Mouse (Mus musculus): ENCODE results near the gene Prcd. TPM values are rescaled to one million over a fixed set of nuclear protein-coding genes. Genes with fewer than 3 reads are reported as not detected.

The Prcd gene
- polyA plus RNA-seq, 1 experiment, result 14.2 TPM

DNA sequence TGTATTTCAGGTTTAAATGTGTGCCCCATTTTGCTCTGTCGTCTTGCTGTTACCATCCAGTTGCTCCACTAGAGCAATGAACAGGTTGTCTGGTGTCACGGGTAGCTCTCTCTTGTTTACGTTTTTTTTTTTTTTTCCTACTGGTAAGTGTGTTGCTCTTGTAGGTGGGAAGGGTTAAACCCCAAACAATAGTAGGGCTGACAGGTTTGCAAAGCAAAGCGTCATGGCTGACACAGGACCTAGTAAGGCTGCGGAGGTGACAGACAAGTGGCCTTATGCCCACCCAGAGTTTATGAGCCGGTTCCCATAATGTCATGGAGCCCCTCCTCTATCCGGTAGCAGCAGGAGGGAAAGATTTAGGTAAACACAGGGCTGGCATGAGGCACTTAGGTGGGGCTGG is 53.0 kb downstream of the Prcd start:
- no peak for TF ChIP-seq POLR2A (IDR thresholded peaks at IDR 0.05; ENCODE audit: borderline replicate concordance, insufficient read depth, low read length)
- TF ChIP-seq CTCF (IDR thresholded peaks at IDR 0.05; ENCODE audit: borderline replicate concordance, insufficient read depth, low read depth, low read length), result no peak
- WGBS, result 67% methylated on average over 7 of the region's 7 CpGs
- no peaks in the 10 kb centered on the region for H3K27me3 ChIP-seq (ENCODE audit: control insufficient read depth, insufficient read depth, low read length)
- no peak overlapping the region for H3K4me3 ChIP-seq (replicated peaks; ENCODE audit: insufficient read depth, low read depth, low read length)
- no peaks in the 10 kb centered on the region for H3K4me1 ChIP-seq (ENCODE audit: control insufficient read depth, insufficient read depth, low read length)
- no peak overlapping the region for H3K27ac ChIP-seq (ENCODE audit: insufficient read depth, low read length)
- DNase-seq, result no peak

DNA sequence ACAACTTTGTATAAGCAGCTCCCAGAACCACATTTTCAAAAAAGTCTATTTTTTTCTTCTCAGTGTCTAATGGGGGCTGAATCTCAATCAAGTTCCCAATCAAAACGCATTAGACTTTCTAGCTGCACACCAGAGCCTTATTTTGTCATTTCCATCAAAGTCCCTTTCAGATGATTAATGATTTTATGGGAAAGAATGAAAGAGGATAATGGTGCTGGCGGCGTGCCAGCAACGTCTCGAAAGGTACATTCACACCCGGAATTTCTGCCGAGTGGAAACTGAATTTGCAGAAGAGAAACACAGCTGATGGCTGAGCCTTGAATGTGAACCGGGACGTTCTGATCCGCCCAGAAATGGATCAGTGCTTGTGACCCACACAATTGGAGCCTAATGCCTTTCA is 56.8 kb downstream of the Prcd start:
- Histone ChIP-seq H3K27me3 (ENCODE audit: control insufficient read depth, insufficient read depth, low read length) (no peaks in the 10 kb centered on the region), H3K4me1 (ENCODE audit: control insufficient read depth, insufficient read depth, low read length) (no peaks in the 10 kb centered on the region), H3K4me3 (replicated peaks; ENCODE audit: insufficient read depth, low read depth, low read length) (no peak overlapping the region), H3K27ac (ENCODE audit: insufficient read depth, low read length) (no peak overlapping the region)
- TF ChIP-seq POLR2A (IDR thresholded peaks at IDR 0.05; ENCODE audit: borderline replicate concordance, insufficient read depth, low read length) (no peak), CTCF (IDR thresholded peaks at IDR 0.05; ENCODE audit: borderline replicate concordance, insufficient read depth, low read depth, low read length) (no peak)
- WGBS, result 52% methylated on average over 10 of the region's 10 CpGs
- DNase-seq, result no peak

DNA sequence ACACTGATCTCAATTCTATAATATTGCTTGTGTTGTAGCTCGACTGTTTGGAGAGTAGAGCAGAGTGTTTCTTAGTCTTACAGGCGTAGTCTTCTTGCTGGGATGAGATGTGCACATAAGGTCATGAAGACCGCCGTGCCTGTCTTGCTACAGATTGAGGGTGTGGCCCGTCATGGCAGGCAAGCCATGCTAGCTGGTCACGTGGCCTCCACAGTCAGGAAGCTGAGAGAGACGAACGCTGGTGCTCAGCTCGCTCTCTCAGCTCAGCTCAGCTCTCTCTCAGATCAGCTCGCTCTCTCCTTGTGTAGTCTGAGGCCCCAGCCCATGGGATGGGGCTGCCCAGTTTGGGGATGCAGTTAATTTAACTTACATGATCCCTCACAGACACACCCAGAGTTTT is 57.5 kb downstream of the Prcd start:
- Histone ChIP-seq H3K4me1 (ENCODE audit: control insufficient read depth, insufficient read depth, low read length) (no peaks in the 10 kb centered on the region), H3K27me3 (ENCODE audit: control insufficient read depth, insufficient read depth, low read length) (no peaks in the 10 kb centered on the region), H3K27ac (ENCODE audit: insufficient read depth, low read length) (no peak overlapping the region), H3K4me3 (replicated peaks; ENCODE audit: insufficient read depth, low read depth, low read length) (no peak overlapping the region)
- no peak for DNase-seq
- 92% methylated on average over 10 of the region's 10 CpGs for WGBS
- TF ChIP-seq CTCF (IDR thresholded peaks at IDR 0.05; ENCODE audit: borderline replicate concordance, insufficient read depth, low read depth, low read length), result no peak
- no peak for TF ChIP-seq POLR2A (IDR thresholded peaks at IDR 0.05; ENCODE audit: borderline replicate concordance, insufficient read depth, low read length)

DNA sequence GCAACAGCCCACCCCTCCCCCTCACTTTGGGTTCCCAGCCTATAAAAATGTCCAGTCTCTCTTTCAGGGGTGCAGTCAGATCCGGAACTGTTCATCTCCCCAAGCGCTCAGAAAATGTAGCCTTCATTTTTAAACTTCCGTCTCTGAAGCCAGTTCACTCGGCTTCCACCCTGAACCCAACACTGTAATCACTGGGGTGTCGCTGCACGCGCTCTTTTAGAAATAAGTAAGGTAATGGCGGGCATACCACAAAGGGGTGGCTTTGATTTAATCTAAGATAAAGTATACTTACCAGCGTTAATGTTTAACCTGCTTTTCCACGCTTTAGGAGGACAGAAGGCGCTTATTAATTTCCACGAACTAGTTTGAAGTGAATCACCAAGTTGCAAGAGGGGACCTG is 60.7 kb downstream of the Prcd start:
- 93% methylated on average over 12 of the region's 12 CpGs for WGBS
- H3K4me1 ChIP-seq (ENCODE audit: control insufficient read depth, insufficient read depth, low read length), result no peaks in the 10 kb centered on the region
- no peak overlapping the region for H3K27ac ChIP-seq (ENCODE audit: insufficient read depth, low read length)
- no peak overlapping the region for H3K4me3 ChIP-seq (replicated peaks; ENCODE audit: insufficient read depth, low read depth, low read length)
- H3K27me3 ChIP-seq (ENCODE audit: control insufficient read depth, insufficient read depth, low read length), result no peaks in the 10 kb centered on the region
- DNase-seq, result no peak
- no peak for TF ChIP-seq POLR2A (IDR thresholded peaks at IDR 0.05; ENCODE audit: borderline replicate concordance, insufficient read depth, low read length)
- TF ChIP-seq CTCF (IDR thresholded peaks at IDR 0.05; ENCODE audit: borderline replicate concordance, insufficient read depth, low read depth, low read length), result no peak

Other genes with a start within 250 kb of the Prcd start
- 121 and 147 TPM in 2 replicates for gene Rnf157, start 240.5 kb upstream of the Prcd start, polyA plus RNA-seq (2012; rRNA removed)
- 34.8 and 44.0 TPM in 2 replicates for gene Ubald2, start 219.4 kb upstream of the Prcd start, polyA plus RNA-seq (2012; rRNA removed)
- 0.05 TPM in 1 of 2 replicates, not detected in the other for gene Qrich2, start 187.3 kb upstream of the Prcd start, polyA plus RNA-seq (2012; rRNA removed)
- gene Prpsap1, start 159.3 kb upstream of the Prcd start, polyA plus RNA-seq (2012; rRNA removed), result 114 and 129 TPM in 2 replicates
- 9.0 and 9.7 TPM in 2 replicates for gene Sphk1, start 122.6 kb upstream of the Prcd start, polyA plus RNA-seq (2012; rRNA removed)
- 81.9 and 88.2 TPM in 2 replicates for gene Ube2o, start 72.1 kb upstream of the Prcd start, polyA plus RNA-seq (2012; rRNA removed)
- 1.2 and 1.3 TPM in 2 replicates for gene Aanat, start 67.1 kb upstream of the Prcd start, polyA plus RNA-seq (2012; rRNA removed)
- gene Rhbdf2, start 26.5 kb upstream of the Prcd start, polyA plus RNA-seq (2012; rRNA removed), result 1.9 and 2.2 TPM in 2 replicates
- 105 and 113 TPM in 2 replicates for gene Cygb, start 779 bp downstream of the Prcd start, polyA plus RNA-seq (2012; rRNA removed)
- gene St6galnac1, start 122.0 kb downstream of the Prcd start, polyA plus RNA-seq (2012; rRNA removed), result 0.03 TPM in 1 of 2 replicates, not detected in the other
- gene Mxra7, start 174.5 kb downstream of the Prcd start, polyA plus RNA-seq (2012; rRNA removed), result 18.1 and 20.9 TPM in 2 replicates
- gene Mettl23, start 189.7 kb downstream of the Prcd start, polyA plus RNA-seq (2012; rRNA removed), result 27.3 and 27.8 TPM in 2 replicates
- 33.0 and 34.8 TPM in 2 replicates for gene Jmjd6, start 189.9 kb downstream of the Prcd start, polyA plus RNA-seq (2012; rRNA removed)
- 33.0 and 34.2 TPM in 2 replicates for gene Mfsd11, start 198.9 kb downstream of the Prcd start, polyA plus RNA-seq (2012; rRNA removed)
- gene Srsf2, start 199.6 kb downstream of the Prcd start, polyA plus RNA-seq (2012; rRNA removed), result 361 and 389 TPM in 2 replicates